Mouse (Mus musculus) G1E (cell line): ENCODE data around the gene Ripply2. TPM values are rescaled to one million over a fixed set of nuclear protein-coding genes. Genes with fewer than 3 reads are reported as not detected.

Experiments
- ATAC-seq: 2 replicates; pipeline ENCODE4 v1.8.0; 2016; ENCODE audit warnings: mild to moderate bottlenecking; ENCODE audit not compliant: insufficient number of reproducible peaks, poor library complexity, low FRiP score, severe bottlenecking; ENCODE audit errors: extremely low read depth
- DNase-seq: peaks from one replicate; pipeline ENCODE4 v3.0.0; 2012; ENCODE audit warnings: low spot score
- H3K27me3 ChIP-seq: 2 replicates; pipeline ENCODE4 v1.6.1; 2012; ENCODE audit warnings: mild to moderate bottlenecking, low read length, inconsistent platforms; ENCODE audit not compliant: insufficient read depth
- H3K36me3 ChIP-seq: replicated peaks from 2 replicates; pipeline ENCODE3; 2012; ENCODE audit warnings: mild to moderate bottlenecking, inconsistent platforms
- H3K4me1 ChIP-seq: 2 replicates; pipeline ENCODE4 v1.6.1; 2012; ENCODE audit warnings: low read depth, low read length, inconsistent platforms, mixed read lengths; ENCODE audit not compliant: insufficient read depth
- H3K4me3 ChIP-seq: 2 replicates; pipeline ENCODE4 v1.5.1; 2012; ENCODE audit warnings: low read depth, mild to moderate bottlenecking, inconsistent platforms, low read length, moderate library complexity, mixed read lengths
- H3K9me3 ChIP-seq: replicated peaks from 2 replicates; pipeline ENCODE4 v1.6.1; 2012; ENCODE audit warnings: inconsistent platforms
- CTCF ChIP-seq: IDR thresholded peaks from 2 replicates; pipeline ENCODE4 v1.5.1; 2012; ENCODE audit warnings: low read depth, low read length, inconsistent platforms, mixed read lengths
- GATA1 ChIP-seq: IDR thresholded peaks from 2 replicates; pipeline ENCODE4 v1.6.1; 2012; ENCODE audit warnings: borderline replicate concordance, low read length, inconsistent platforms, mixed read lengths
- GATA2 ChIP-seq: IDR thresholded peaks from 2 replicates; pipeline ENCODE4 v1.6.1; 2012; ENCODE audit warnings: low read depth, low read length, inconsistent platforms, borderline replicate concordance
- POLR2AphosphoS5 ChIP-seq: IDR thresholded peaks from 2 replicates; pipeline ENCODE4 v1.6.1; 2012; ENCODE audit warnings: low read depth, low read length, inconsistent platforms; ENCODE audit not compliant: insufficient replicate concordance
- TAL1 ChIP-seq: conservative IDR thresholded peaks from 2 replicates; pipeline ENCODE4 v1.6.1; 2012; ENCODE audit warnings: low read depth, low read length, inconsistent platforms, mixed read lengths
- polyA plus RNA-seq: library from polyadenylated mRNA; stranded (reverse); fragments of >175 nt; gene quantifications from 2 replicates; pipeline ENCODE4 v1.2.3, GENCODE M21; 2012
- total RNA-seq, 2 experiments: library from RNA; stranded (forward) in 1 of 2; stranded (reverse) in 1 of 2; fragments of 200-1000 nt in 1 of 2; fragments of >200 nt in 1 of 2; fragmentation: Nextera tagmentation in 1 of 2; gene quantifications; 2 replicates each; pipeline ENCODE4 v1.2.3; 2014 to 2017

Gene Ripply2
- total and polyA plus RNA-seq, 3 experiments, result not detected

DNA sequence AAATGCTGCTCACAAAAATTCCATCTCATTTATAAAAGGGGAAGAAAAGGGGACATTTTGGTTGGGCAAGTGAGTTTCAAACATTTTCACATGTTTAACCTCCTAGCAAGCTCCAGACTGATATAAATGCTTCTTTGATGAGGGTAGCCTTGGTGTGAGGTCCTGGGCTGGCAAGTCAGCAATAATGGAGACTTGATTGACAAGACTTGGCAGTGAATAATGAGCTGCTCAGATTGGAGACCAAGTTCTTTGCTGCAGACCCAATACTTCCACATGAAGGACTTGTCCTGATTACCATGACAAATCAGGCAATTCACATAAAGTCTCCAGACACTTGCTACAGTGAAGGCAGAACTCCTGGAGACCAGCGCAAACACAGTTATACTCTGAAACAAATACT is 6.4 kb upstream of the Ripply2 start:
- Histone ChIP-seq H3K4me3 (no peak overlapping the region), H3K9me3 (no peaks in the 10 kb centered on the region), H3K36me3 (no peaks in the 10 kb centered on the region), H3K4me1 (no peaks in the 10 kb centered on the region), H3K27me3 (peaks cover 4% of the 10 kb centered on the region; the same call in 1 of the 2 replicates)
- no peak for ATAC-seq
- TF ChIP-seq GATA2 (no peak), POLR2AphosphoS5 (no peak), GATA1 (no peak), TAL1 (no peak), CTCF (no peak)
- no peak for DNase-seq

DNA sequence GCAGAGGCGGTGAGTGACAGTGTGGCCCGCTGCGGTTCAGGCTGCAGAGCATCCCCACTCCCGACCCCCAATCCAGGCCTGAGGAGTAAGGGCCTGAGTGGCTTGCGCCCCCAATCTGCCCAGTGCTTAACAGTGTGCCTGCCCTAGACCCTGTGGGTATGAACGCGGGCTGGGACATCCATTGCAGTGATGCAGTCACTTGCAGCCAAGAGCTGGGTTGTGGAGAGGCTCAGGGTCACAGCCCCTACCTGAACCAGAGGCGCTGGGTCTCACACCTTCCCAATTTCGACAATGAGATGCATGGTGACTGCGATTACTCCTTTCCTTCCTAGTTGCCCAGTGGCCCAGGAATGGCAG is 579 bp downstream of the Ripply2 start:
- no peak for ATAC-seq
- Histone ChIP-seq H3K27me3 (peaks cover 25% of the 10 kb centered on the region), H3K4me3 (no peak overlapping the region)

DNA sequence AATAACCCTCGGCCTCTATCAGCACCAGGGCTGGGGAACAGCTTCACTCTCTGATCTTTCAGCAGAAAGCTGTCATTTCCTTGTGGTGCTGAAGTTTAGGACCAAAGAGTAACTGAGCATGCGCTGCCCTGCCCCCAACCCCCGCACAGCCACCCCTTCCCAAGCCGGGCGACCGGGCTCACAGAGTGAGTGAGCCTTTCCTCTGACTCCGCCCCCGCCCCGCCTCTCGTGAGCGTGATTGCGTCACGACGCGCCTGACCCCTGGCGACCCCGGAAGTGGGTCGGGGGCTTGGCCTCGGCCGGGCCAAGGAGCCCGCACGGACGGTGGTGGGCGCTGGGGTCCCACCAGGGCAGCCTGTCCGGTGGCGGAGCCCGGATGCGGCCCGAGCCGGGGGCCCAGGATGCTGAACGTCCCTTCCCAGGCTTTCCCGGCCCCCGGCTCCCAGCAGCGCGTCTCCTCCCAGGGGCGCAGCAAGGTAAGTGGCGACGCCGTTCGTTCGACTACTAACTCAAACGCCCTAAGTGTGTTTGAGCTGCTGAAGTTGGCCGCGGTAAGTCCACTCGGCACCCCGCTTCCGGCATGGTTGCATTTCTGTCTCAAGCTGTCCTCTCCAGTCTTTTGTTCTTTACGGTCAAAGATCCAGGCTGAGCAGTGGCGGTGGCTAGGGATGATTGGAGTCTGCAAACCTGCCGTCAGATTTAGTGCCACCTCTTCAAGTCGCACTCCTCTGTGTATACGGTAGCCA is 6.6 kb downstream of the Ripply2 start, which contains the start of gene Cyb5r4:
Gene Cyb5r4, plus strand, starts transcription at position 237 of the 746 bp plus-strand sequence.
- TF ChIP-seq GATA2, result no peak
- TF ChIP-seq POLR2AphosphoS5, result no peak
- TF ChIP-seq GATA1, result no peak
- no peak for TF ChIP-seq TAL1
- TF ChIP-seq CTCF, result no peak
- Histone ChIP-seq H3K9me3 (no peaks in the 10 kb centered on the region), H3K36me3 (peaks cover 3% of the 10 kb centered on the region), H3K4me1 (peaks cover 15% of the 10 kb centered on the region), H3K4me3 (peak within 1 kb of the TSS; percentile 85), H3K27me3 (peaks cover 5% of the 10 kb centered on the region)
- DNase-seq, result peak; percentile 79
- peak; percentile 98 for ATAC-seq

More for the DNA sequence above, 579 bp downstream of the Ripply2 start:
- peaks cover 4% of the 10 kb centered on the region for H3K9me3 ChIP-seq
- no peaks in the 10 kb centered on the region for H3K36me3 ChIP-seq
- TF ChIP-seq GATA1 (no peak), POLR2AphosphoS5 (no peak), CTCF (no peak), TAL1 (no peak), GATA2 (no peak)
- peaks cover 5% of the 10 kb centered on the region; the same call in 1 of the 2 replicates for H3K4me1 ChIP-seq
- no peak for DNase-seq

DNA sequence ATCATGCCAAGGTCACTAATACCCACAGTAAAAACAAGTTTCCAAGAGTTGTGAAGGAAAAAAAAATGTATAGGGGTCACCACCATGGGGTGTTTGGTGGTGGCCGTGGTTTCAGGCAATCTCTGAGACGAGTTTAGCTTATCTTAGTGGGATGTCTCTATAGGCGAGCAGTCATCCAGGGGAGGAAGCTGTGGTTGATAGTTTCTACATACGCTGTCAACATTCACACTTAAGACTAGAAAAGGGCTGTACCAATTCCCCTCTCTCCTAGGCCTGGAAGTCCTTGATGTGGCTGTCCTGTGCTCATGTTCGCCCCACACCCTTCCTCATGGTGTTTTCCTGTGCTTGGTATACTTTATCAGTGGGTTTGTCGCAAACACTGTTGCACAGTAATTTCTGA is 10.4 kb downstream of the Ripply2 start:
- no peak for ATAC-seq
- Histone ChIP-seq H3K9me3 (no peaks in the 10 kb centered on the region), H3K27me3 (no peaks in the 10 kb centered on the region), H3K4me3 (no peak overlapping the region), H3K36me3 (peaks cover 24% of the 10 kb centered on the region), H3K4me1 (peaks cover 15% of the 10 kb centered on the region)
- DNase-seq, result no peak
- TF ChIP-seq TAL1 (no peak), CTCF (no peak), GATA1 (no peak), GATA2 (no peak), POLR2AphosphoS5 (no peak)

DNA sequence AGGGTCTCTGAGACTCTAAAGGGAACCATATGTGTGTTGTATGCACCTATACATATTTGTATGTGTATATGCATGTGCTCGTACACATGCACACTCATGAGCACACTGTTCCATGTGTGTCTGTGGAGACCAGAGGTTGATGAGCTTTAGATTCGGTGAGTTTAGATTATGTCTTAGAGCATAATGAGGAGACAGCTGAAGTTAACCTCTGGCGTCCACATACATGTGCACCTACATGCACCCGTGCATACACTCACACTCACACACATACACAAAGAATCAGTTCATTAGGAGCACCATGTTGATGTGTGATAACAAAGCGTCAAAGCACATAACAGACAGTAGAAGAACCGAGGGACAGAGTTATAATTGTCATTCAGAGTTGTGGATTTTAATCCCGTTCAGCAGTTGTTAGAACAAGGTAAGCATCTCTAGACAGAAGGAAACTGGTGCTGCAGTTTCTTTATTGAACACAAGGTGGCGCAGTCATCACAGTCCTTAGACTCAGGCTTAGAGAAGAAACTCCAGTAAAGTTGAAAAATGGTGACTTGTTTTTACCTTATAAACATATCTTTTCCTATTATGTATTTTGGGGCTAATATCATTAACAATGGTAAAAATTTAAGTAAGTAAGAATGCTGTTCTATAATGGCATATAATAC is 12.2 kb downstream of the Ripply2 start:
- Histone ChIP-seq H3K27me3 (no peaks in the 10 kb centered on the region), H3K4me3 (no peak overlapping the region), H3K36me3 (peaks cover 34% of the 10 kb centered on the region), H3K4me1 (peaks cover 9% of the 10 kb centered on the region), H3K9me3 (no peaks in the 10 kb centered on the region)
- peak; percentile 5 for DNase-seq
- peak; percentile 57; the same call in 1 of the 2 replicates for ATAC-seq
- TF ChIP-seq GATA2, result no peak
- TF ChIP-seq CTCF, result peak; percentile 78

DNA sequence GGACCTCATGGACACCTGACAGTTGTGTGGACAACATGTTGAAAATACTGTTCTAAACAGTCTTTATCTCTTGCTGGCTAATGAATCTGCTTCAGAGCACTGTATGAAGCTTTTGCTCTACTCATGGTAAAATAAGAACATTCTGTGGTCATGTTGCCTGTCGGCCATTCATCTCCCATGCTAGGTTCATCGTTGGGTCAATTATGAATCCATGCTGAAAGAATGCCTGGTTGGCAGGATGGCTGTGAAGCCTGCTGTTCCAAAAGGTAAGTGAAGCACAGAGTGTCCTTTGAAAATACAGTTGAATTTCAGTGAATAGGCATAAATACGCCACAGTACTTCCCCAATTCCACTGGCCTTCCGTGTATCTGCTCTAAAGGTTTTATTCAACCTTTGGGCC is 16.9 kb downstream of the Ripply2 start:
- H3K4me3 ChIP-seq, result no peak overlapping the region
- H3K9me3 ChIP-seq, result no peaks in the 10 kb centered on the region
- no peaks in the 10 kb centered on the region for H3K4me1 ChIP-seq
- DNase-seq (no peak), ATAC-seq (no peak)
- H3K36me3 ChIP-seq, result peaks cover 66% of the 10 kb centered on the region
- TF ChIP-seq POLR2AphosphoS5, result no peak
- TF ChIP-seq GATA1, result no peak
- no peak for TF ChIP-seq CTCF
- TF ChIP-seq GATA2, result no peak
- no peak for TF ChIP-seq TAL1
- H3K27me3 ChIP-seq, result no peaks in the 10 kb centered on the region
